Mouse (Mus musculus) heart, embryonic 12.5 days (tissue): ENCODE results near the gene Gm20388. TPM values are rescaled to one million over a fixed set of nuclear protein-coding genes. Genes with fewer than 3 reads are reported as not detected.

Experiments
- ATAC-seq: fragments of 200-750 bp; cut with Nextera tagmentation; 2 replicates; pipeline ENCODE4 v1.8.0; 2017; ENCODE audit warnings: moderate TSS enrichment, moderate library complexity; ENCODE audit not compliant: insufficient number of reproducible peaks, low FRiP score
- H3K27ac ChIP-seq: fragments of 300-500 bp; sonication (generic); 2 replicates; pipeline ENCODE4 v1.5.1; 2016; ENCODE audit warnings: mild to moderate bottlenecking, moderate library complexity; ENCODE audit not compliant: poor library complexity, severe bottlenecking
- H3K27me3 ChIP-seq: fragments of 300-500 bp; sonication (generic); replicated peaks from 2 replicates; pipeline ENCODE4 v1.6.1; 2016; ENCODE audit warnings: mild to moderate bottlenecking, moderate library complexity
- H3K36me3 ChIP-seq: fragments of 300-500 bp; sonication (generic); 2 replicates; pipeline ENCODE4 v1.6.1; 2016; ENCODE audit warnings: mild to moderate bottlenecking, moderate library complexity
- H3K4me1 ChIP-seq: fragments of 300-500 bp; sonication (generic); replicated peaks from 2 replicates; pipeline ENCODE4 v1.6.1; 2016; ENCODE audit warnings: mild to moderate bottlenecking
- H3K4me2 ChIP-seq: fragments of 300-500 bp; sonication (generic); 2 replicates; pipeline ENCODE4 v1.6.1; 2016; ENCODE audit warnings: mild to moderate bottlenecking, moderate library complexity
- H3K4me3 ChIP-seq: fragments of 300-500 bp; sonication (generic); 2 replicates; pipeline ENCODE4 v1.5.1; 2016; ENCODE audit warnings: mild to moderate bottlenecking
- H3K9ac ChIP-seq: fragments of 300-500 bp; sonication (generic); 2 replicates; pipeline ENCODE4 v1.6.1; 2016; ENCODE audit warnings: mild to moderate bottlenecking, moderate library complexity
- H3K9me3 ChIP-seq: fragments of 300-500 bp; sonication (generic); replicated peaks from 2 replicates; pipeline ENCODE4 v1.6.1; 2016; ENCODE audit warnings: mild to moderate bottlenecking, moderate library complexity
- WGBS: fragments of 180-500 bp; shearing (Covaris S2); methylation state at CpG from one replicate; pipeline ENCODE4 v1.1.7; 2016; 5-methylcytosine and 5-hydroxymethylcytosine counted together
- polyA plus RNA-seq: library from polyadenylated mRNA; unstranded; fragments of >200 nt; fragmentation: Nextera tagmentation; extraction: Ambion mirVana; gene quantifications from 2 replicates; pipeline ENCODE4 v1.2.1, GENCODE M21; 2016

Gene Gm20388
- polyA plus RNA-seq, 1 experiment from 2014 or later: not detected

- H3K4me2 ChIP-seq: no peak overlapping the region
- no peaks in the 10 kb centered on the region for H3K9me3 ChIP-seq
- H3K4me3 ChIP-seq: no peak overlapping the region
- no peak for ATAC-seq
- 59% methylated on average over 7 of the region's 7 CpGs for WGBS
- H3K36me3 ChIP-seq: no peaks in the 10 kb centered on the region
- H3K9ac ChIP-seq: no peak overlapping the region; the same call in 1 of the 2 replicates
- H3K27ac ChIP-seq: no peak overlapping the region
- no peaks in the 10 kb centered on the region for H3K27me3 ChIP-seq
- peaks cover 89% of the 10 kb centered on the region for H3K4me1 ChIP-seq
Measured at GRCm38 (mm10) chr8:120377803-120378189, 467.2 kb downstream of the Gm20388 start.

GRCm38 (mm10) chr8:120378306-120378705, 467.7 kb downstream of the Gm20388 start:
- no peak overlapping the region for H3K27ac ChIP-seq
- H3K36me3 ChIP-seq: no peaks in the 10 kb centered on the region
- H3K27me3 ChIP-seq: no peaks in the 10 kb centered on the region
- H3K4me1 ChIP-seq: peaks cover 89% of the 10 kb centered on the region
- H3K4me3 ChIP-seq: no peak overlapping the region
- WGBS: 37% methylated on average over 16 of the region's 16 CpGs
- no peak for ATAC-seq
- H3K9me3 ChIP-seq: no peaks in the 10 kb centered on the region
- no peak overlapping the region for H3K4me2 ChIP-seq
- peak overlapping the region; percentile 50; the same call in 1 of the 2 replicates for H3K9ac ChIP-seq

- peak overlapping the region; percentile 50 for H3K9ac ChIP-seq
- 42% methylated on average over 3 of the region's 3 CpGs for WGBS
- H3K4me3 ChIP-seq: no peak overlapping the region
- H3K9me3 ChIP-seq: no peaks in the 10 kb centered on the region
- H3K27ac ChIP-seq: 0 out of 2 replicates have a peak overlapping the region, but pooled peaks have one; percentile 15
- H3K4me2 ChIP-seq: no peak overlapping the region
- H3K36me3 ChIP-seq: no peaks in the 10 kb centered on the region
- H3K4me1 ChIP-seq: peaks cover 89% of the 10 kb centered on the region
- no peaks in the 10 kb centered on the region for H3K27me3 ChIP-seq
- no peak for ATAC-seq
Measured at GRCm38 (mm10) chr8:120379015-120379414, 468.4 kb downstream of the Gm20388 start.

- no peak for ATAC-seq
- Histone ChIP-seq H3K9me3 (no peaks in the 10 kb centered on the region; the same call in 1 of the 2 replicates), H3K4me2 (peak overlapping the region; percentile 43), H3K27ac (peak overlapping the region; percentile 97), H3K4me1 (peaks cover 74% of the 10 kb centered on the region), H3K36me3 (no peaks in the 10 kb centered on the region), H3K27me3 (no peaks in the 10 kb centered on the region), H3K9ac (peak overlapping the region; percentile 58; the same call in 1 of the 2 replicates), H3K4me3 (no peak overlapping the region)
- 39% methylated on average over 4 of the region's 4 CpGs for WGBS
Measured at GRCm38 (mm10) chr8:120381865-120382264, 471.2 kb downstream of the Gm20388 start.

- H3K27me3 ChIP-seq: no peaks in the 10 kb centered on the region
- peak overlapping the region; percentile 61 for H3K9ac ChIP-seq
- no peak overlapping the region for H3K4me3 ChIP-seq
- ATAC-seq: peak; percentile 79
- peaks cover 66% of the 10 kb centered on the region for H3K4me1 ChIP-seq
- H3K36me3 ChIP-seq: no peaks in the 10 kb centered on the region
- peak overlapping the region; percentile 97 for H3K27ac ChIP-seq
- no peaks in the 10 kb centered on the region; the same call in 1 of the 2 replicates for H3K9me3 ChIP-seq
- peak overlapping the region; percentile 43 for H3K4me2 ChIP-seq
- 34% methylated on average over 19 of the region's 19 CpGs for WGBS
Measured at GRCm38 (mm10) chr8:120382436-120383203, 472.0 kb downstream of the Gm20388 start.

GRCm38 (mm10) chr8:120383204-120383560, 472.5 kb downstream of the Gm20388 start:
- Histone ChIP-seq H3K27me3 (no peaks in the 10 kb centered on the region), H3K4me1 (peaks cover 61% of the 10 kb centered on the region), H3K4me3 (no peak overlapping the region), H3K4me2 (peak overlapping the region; percentile 42), H3K9me3 (no peaks in the 10 kb centered on the region; the same call in 1 of the 2 replicates), H3K27ac (peak overlapping the region; percentile 97), H3K36me3 (no peaks in the 10 kb centered on the region), H3K9ac (peak overlapping the region; percentile 61)
- no peak for ATAC-seq
- WGBS: 55% methylated on average over 6 of the region's 6 CpGs

- no peak for ATAC-seq
- peak overlapping the region; percentile 97 for H3K27ac ChIP-seq
Measured at GRCm38 (mm10) chr8:120383713-120384112, 473.1 kb downstream of the Gm20388 start.

GRCm38 (mm10) chr8:120384745-120385144, 474.1 kb downstream of the Gm20388 start:
- Histone ChIP-seq H3K36me3 (no peaks in the 10 kb centered on the region), H3K4me1 (peaks cover 46% of the 10 kb centered on the region), H3K4me2 (no peak overlapping the region), H3K9ac (no peak overlapping the region), H3K27me3 (no peaks in the 10 kb centered on the region), H3K9me3 (no peaks in the 10 kb centered on the region; the same call in 1 of the 2 replicates), H3K27ac (no peak overlapping the region), H3K4me3 (no peak overlapping the region)
- ATAC-seq: no peak

More at GRCm38 (mm10) chr8:120383713-120384112, 473.1 kb downstream of the Gm20388 start:
- no peaks in the 10 kb centered on the region for H3K36me3 ChIP-seq
- 33% methylated on average over 6 of the region's 6 CpGs for WGBS
- H3K9me3 ChIP-seq: no peaks in the 10 kb centered on the region; the same call in 1 of the 2 replicates
- no peak overlapping the region for H3K4me3 ChIP-seq
- peaks cover 56% of the 10 kb centered on the region for H3K4me1 ChIP-seq
- H3K27me3 ChIP-seq: no peaks in the 10 kb centered on the region
- 0 out of 2 replicates have a peak overlapping the region, but pooled peaks have one; percentile 61 for H3K9ac ChIP-seq
- H3K4me2 ChIP-seq: 0 out of 2 replicates have a peak overlapping the region, but pooled peaks have one; percentile 42

- 88% methylated on average over 6 of the region's 6 CpGs for WGBS
Measured at GRCm38 (mm10) chr8:120388246-120388645, 477.6 kb downstream of the Gm20388 start.

GRCm38 (mm10) chr8:120390598-120390997, 480.0 kb downstream of the Gm20388 start:
- Histone ChIP-seq H3K4me3 (no peak overlapping the region), H3K36me3 (no peaks in the 10 kb centered on the region), H3K27me3 (no peaks in the 10 kb centered on the region), H3K27ac (no peak overlapping the region), H3K4me1 (peaks cover 23% of the 10 kb centered on the region), H3K4me2 (no peak overlapping the region), H3K9me3 (no peaks in the 10 kb centered on the region), H3K9ac (no peak overlapping the region)
- no peak for ATAC-seq
- 90% methylated on average over 7 of the region's 7 CpGs for WGBS

More at GRCm38 (mm10) chr8:120388246-120388645, 477.6 kb downstream of the Gm20388 start:
- Histone ChIP-seq H3K9me3 (no peaks in the 10 kb centered on the region; the same call in 1 of the 2 replicates), H3K4me2 (no peak overlapping the region), H3K9ac (no peak overlapping the region), H3K4me3 (no peak overlapping the region), H3K4me1 (peaks cover 35% of the 10 kb centered on the region), H3K27ac (no peak overlapping the region), H3K27me3 (no peaks in the 10 kb centered on the region), H3K36me3 (no peaks in the 10 kb centered on the region)
- ATAC-seq: no peak

- Histone ChIP-seq H3K4me1 (peaks cover 20% of the 10 kb centered on the region), H3K27ac (no peak overlapping the region), H3K9me3 (no peaks in the 10 kb centered on the region; the same call in 1 of the 2 replicates), H3K4me2 (no peak overlapping the region), H3K4me3 (no peak overlapping the region), H3K36me3 (no peaks in the 10 kb centered on the region), H3K9ac (no peak overlapping the region), H3K27me3 (no peaks in the 10 kb centered on the region)
- WGBS: 74% methylated on average over 21 of the region's 21 CpGs
- no peak for ATAC-seq
Measured at GRCm38 (mm10) chr8:120391856-120392255, 481.2 kb downstream of the Gm20388 start.
